Mouse (Mus musculus) ES-E14 (cell line): Measurements from ENCODE around the gene Olfr6. TPM values are rescaled to one million over a fixed set of nuclear protein-coding genes. Genes with fewer than 3 reads are reported as not detected.
"Not testable (repeated sequence)": the region's sequence is repeated elsewhere in the genome, so short reads cannot be mapped to it uniquely, and the experiment has no call there.

ENCODE experiments used
- DNase-seq: peaks from one replicate; pipeline ENCODE4 v3.0.0-alpha.2; 2013; ENCODE audit warnings: low read depth, low spot score
- H3K27ac ChIP-seq: 2 replicates; pipeline ENCODE4 v1.5.1; 2012; ENCODE audit warnings: low read depth, mild to moderate bottlenecking, low read length, moderate library complexity, mixed read lengths; ENCODE audit not compliant: poor library complexity, insufficient read depth, severe bottlenecking
- H3K36me3 ChIP-seq: 2 replicates; pipeline ENCODE4 v1.6.1; 2012; ENCODE audit warnings: mild to moderate bottlenecking, low read length, moderate library complexity, mixed read lengths; ENCODE audit not compliant: control insufficient read depth, poor library complexity, insufficient read depth, severe bottlenecking
- H3K4me1 ChIP-seq, 2 experiments: fragments of 150-350 bp in 1 of 2; sonication (generic) in 1 of 2; 2 replicates each; pipeline ENCODE4 v1.6.1; 2012; ENCODE audit warnings: low read length in 2 of 2, mild to moderate bottlenecking in 1 of 2, mixed read lengths in 1 of 2; ENCODE audit not compliant: control insufficient read depth in 2 of 2, insufficient read depth in 2 of 2, poor library complexity in 1 of 2
- H3K4me3 ChIP-seq, 2 experiments: fragments of 150-350 bp in 1 of 2; sonication (generic) in 1 of 2; 2 replicates each; pipeline ENCODE4 v1.5.1; 2012; ENCODE audit warnings: low read length in 2 of 2, low read depth in 1 of 2, mild to moderate bottlenecking in 1 of 2, mixed read lengths in 1 of 2; ENCODE audit not compliant: insufficient read depth in 1 of 2, poor library complexity in 1 of 2, severe bottlenecking in 1 of 2
- H3K9ac ChIP-seq: 2 replicates; pipeline ENCODE4 v1.6.1; 2012; ENCODE audit warnings: low read depth, mild to moderate bottlenecking, low read length, mixed read lengths; ENCODE audit not compliant: poor library complexity, insufficient read depth, severe bottlenecking
- H3K9me3 ChIP-seq: fragments of 150-350 bp; sonication (generic); 2 replicates; pipeline ENCODE4 v1.6.1; 2012; ENCODE audit warnings: low read depth, mild to moderate bottlenecking, low read length; ENCODE audit not compliant: control insufficient read depth, insufficient read depth
- CHD2 ChIP-seq: IDR thresholded peaks from 2 replicates; pipeline ENCODE4 v1.6.1; 2014; ENCODE audit warnings: mild to moderate bottlenecking, low read depth, low read length, inconsistent platforms
- HCFC1 ChIP-seq: IDR thresholded peaks from 2 replicates; pipeline ENCODE4 v1.6.1; 2012; ENCODE audit warnings: low read length, inconsistent platforms, borderline replicate concordance; ENCODE audit not compliant: insufficient read depth
- MAFK ChIP-seq: IDR thresholded peaks from 2 replicates; pipeline ENCODE4 v1.6.1; 2014; ENCODE audit warnings: mild to moderate bottlenecking, low read depth, low read length, inconsistent platforms; ENCODE audit not compliant: insufficient read depth
- ZC3H11A ChIP-seq: IDR thresholded peaks from 2 replicates; pipeline ENCODE4 v1.6.1; 2012; ENCODE audit warnings: low read depth, mild to moderate bottlenecking, inconsistent platforms, low read length, borderline replicate concordance
- ZNF384 ChIP-seq: IDR thresholded peaks from 2 replicates; pipeline ENCODE4 v1.6.1; 2012; ENCODE audit warnings: low read depth, low read length, inconsistent platforms
- in situ Hi-C, 2 experiments: fragments of 600-800 bp; cut with MboI; formaldehyde crosslinking; loops; one replicate each; pipeline ENCODE4 v1.15.1; 2025; ENCODE audit warnings: low sequenced_read_pairs in 2 of 2, inconsistent platforms in 1 of 2; ENCODE audit not compliant: unreplicated experiment in 2 of 2
- total RNA-seq: library from RNA; depleted of rRNA; stranded (reverse); fragments of 300-350 nt; gene quantifications from 2 replicates; pipeline ENCODE4 v1.2.3, GENCODE M21; 2012

The Olfr6 gene
- total RNA-seq, 1 experiment: not detected

GRCm38 (mm10) chr7:106975353-106975752, 11.6 kb upstream of the Olfr6 start, which contains the start of gene Olfr711:
Gene Olfr711, minus strand, starts transcription at chr7:106975453.
- DNase-seq: no peak
- no peaks in the 10 kb centered on the region for H3K4me1 ChIP-seq
- H3K27ac ChIP-seq: no peak within 1 kb of the TSS
- no peaks in the 10 kb centered on the region for H3K9me3 ChIP-seq
- no peaks in the 10 kb centered on the region for H3K36me3 ChIP-seq
- no peak within 1 kb of the TSS for H3K9ac ChIP-seq
- H3K4me3 ChIP-seq: no peak within 1 kb of the TSS
- no peak for TF ChIP-seq CHD2
- no peak for TF ChIP-seq HCFC1
- TF ChIP-seq MAFK: no peak
- no peak for TF ChIP-seq ZC3H11A
- TF ChIP-seq ZNF384: no peak
- in situ Hi-C loops: no loop called here

- in situ Hi-C loops, H3K4me1 ChIP-seq, H3K9me3 ChIP-seq, H3K27ac ChIP-seq, H3K4me3 ChIP-seq, DNase-seq, H3K9ac ChIP-seq, H3K36me3 ChIP-seq: not testable (repeated sequence)
These were observed 3.8 kb upstream of the Olfr6 start for GRCm38 (mm10) chr7:106967503-106967902.

GRCm38 (mm10) chr7:106948212-106948611, 15.5 kb downstream of the Olfr6 start, which contains the start of gene Olfr710:
Gene Olfr710, minus strand, starts transcription at chr7:106948312.
- no peaks in the 10 kb centered on the region for H3K4me1 ChIP-seq
- in situ Hi-C loops: no loop called here

GRCm38 (mm10) chr7:106932119-106932518, 31.6 kb downstream of the Olfr6 start, which contains the start of gene Olfr709-ps1:
Gene Olfr709-ps1, minus strand, starts transcription at chr7:106932219.
- Histone ChIP-seq H3K4me3 (no peak within 1 kb of the TSS), H3K4me1 (no peaks in the 10 kb centered on the region), H3K9ac (no peak within 1 kb of the TSS), H3K9me3 (no peaks in the 10 kb centered on the region), H3K36me3 (no peaks in the 10 kb centered on the region), H3K27ac (no peak within 1 kb of the TSS)
- TF ChIP-seq MAFK (no peak), ZC3H11A (no peak), CHD2 (no peak), HCFC1 (no peak), ZNF384 (no peak)
- no peak for DNase-seq
- in situ Hi-C loops: no loop called here

More at GRCm38 (mm10) chr7:106948212-106948611, 15.5 kb downstream of the Olfr6 start, which contains the start of gene Olfr710:
- no peaks in the 10 kb centered on the region for H3K9me3 ChIP-seq
- no peak for TF ChIP-seq HCFC1
- no peak for TF ChIP-seq MAFK
- no peak for TF ChIP-seq CHD2
- no peak for TF ChIP-seq ZNF384
- H3K36me3 ChIP-seq: no peaks in the 10 kb centered on the region
- no peak within 1 kb of the TSS for H3K9ac ChIP-seq
- H3K27ac ChIP-seq: no peak within 1 kb of the TSS
- H3K4me3 ChIP-seq: no peak within 1 kb of the TSS
- no peak for DNase-seq

- in situ Hi-C loops: not testable (repeated sequence)
These were observed 42.8 kb downstream of the Olfr6 start for GRCm38 (mm10) chr7:106920961-106921360.

More at GRCm38 (mm10) chr7:106920961-106921360, 42.8 kb downstream of the Olfr6 start:
- not testable (repeated sequence) for H3K36me3 ChIP-seq, DNase-seq, H3K9ac ChIP-seq, H3K9me3 ChIP-seq, H3K27ac ChIP-seq, H3K4me1 ChIP-seq, H3K4me3 ChIP-seq
